25 mouse cellular contexts compared by ENCODE assay signal in genomic region chr2:60152481-60152880, GRCm38 (mm10). TPM values are rescaled to one million over a fixed set of nuclear protein-coding genes. Genes with fewer than 3 reads are reported as not detected.
DNase-seq lines count a peak whose midpoint lies in the region; ATAC-seq and TF ChIP-seq lines count a peak whose summit lies in the region.
"Had no signal": no experiment of that assay in that cellular context is flagged by ENCODE, and none has a peak within 500 bp of the region (broad histone marks: within the 10 kb centered on the region; RNA-seq: fewer than 3 reads in every experiment).

No protein-coding gene starts in this region.

- no peaks in the 10 kb centered on the region for H3K4me1 ChIP-seq in midbrain, embryonic 11.5 days (ENCODE audit: control insufficient read depth, insufficient read depth, low read length)
- H3K4me1 ChIP-seq in midbrain, embryonic 13.5 days (replicated peaks): no peaks in the 10 kb centered on the region
- H3K4me1 ChIP-seq in CH12.LX (ENCODE audit: control insufficient read depth in 1 of 2, insufficient read depth in 2 of 2): peaks cover 0 to 18% of the 10 kb centered on the region in 2 experiments; a peak in 2 of 4 replicates
- no peaks in the 10 kb centered on the region for H3K4me1 ChIP-seq in limb, embryonic 10.5 days
- H3K4me1 ChIP-seq: embryonic facial prominence, embryonic 13.5 days; embryonic facial prominence, embryonic 15.5 days had no signal

- H3K4me2 ChIP-seq in midbrain, embryonic 11.5 days: no peak overlapping the region
- no peak overlapping the region for H3K4me2 ChIP-seq in midbrain, embryonic 13.5 days (replicated peaks)
- no peak overlapping the region for H3K4me2 ChIP-seq in CH12.LX (ENCODE audit: insufficient read depth, low read depth, poor library complexity, severe bottlenecking)
- H3K4me2 ChIP-seq: embryonic facial prominence, embryonic 13.5 days; embryonic facial prominence, embryonic 15.5 days; forebrain, embryonic 12.5 days had no signal

- TF ChIP-seq CTCF in CH12.LX (conservative IDR thresholded peaks at IDR 0.05 in 1 of 2, IDR thresholded peaks at IDR 0.05 in 1 of 2; ENCODE audit: low read depth in 2 of 2, low read length in 2 of 2): no peak

- dilution Hi-C loops in CH12.LX (cut with MboI; ENCODE audit: extremely low pct_ligation_motif_present, extremely low pct_unique_long_range_greater_than_20kb, low sequenced_read_pairs): no loop called here

- no peak overlapping the region for H3K4me3 ChIP-seq in midbrain, embryonic 11.5 days (ENCODE audit: low read depth, low read length)
- no peak overlapping the region for H3K4me3 ChIP-seq in midbrain, embryonic 13.5 days (replicated peaks)
- no peak overlapping the region for H3K4me3 ChIP-seq in CH12.LX (replicated peaks in 1 of 3; ENCODE audit: low read depth in 2 of 3, low read length in 2 of 3, poor library complexity in 1 of 3)
- no peak overlapping the region for H3K4me3 ChIP-seq in limb, embryonic 10.5 days
- H3K4me3 ChIP-seq: embryonic facial prominence, embryonic 13.5 days; embryonic facial prominence, embryonic 15.5 days; erythroblast, embryonic 14.5 days; forebrain, embryonic 10.5 days; forebrain, embryonic 12.5 days had no signal

- TF ChIP-seq EP300 in CH12.LX (IDR thresholded peaks at IDR 0.05; ENCODE audit: low read length): peak; percentile 75

- peak; percentile 67 for DNase-seq in midbrain, embryonic 11.5 days (ENCODE audit: low spot score, missing footprints)
- DNase-seq in CH12.LX (ENCODE audit: extremely low read depth): peak; percentile 26
- DNase-seq in B cell, adult 2 months: no peak
- DNase-seq in limb, embryonic 10.5 days (ENCODE audit: low spot score): no peak
- DNase-seq in Muller cell, postnatal 12 days (ENCODE audit: inconsistent ontology term): no peak
- DNase-seq: adrenal gland, adult 2 months; adrenal gland, postnatal 14 days; adrenal gland, postnatal 36 days; cerebellum, adult 11-12 months; cerebellum, adult 2 months; cerebellum, adult 9-10 months; cerebellum, postnatal 10 days; cerebellum, postnatal 25 days; embryo, embryonic 11 days had no signal

- H3K9ac ChIP-seq in midbrain, embryonic 11.5 days (ENCODE audit: low read length): no peak overlapping the region
- no peak overlapping the region for H3K9ac ChIP-seq in midbrain, embryonic 13.5 days (replicated peaks)
- no peak overlapping the region for H3K9ac ChIP-seq in CH12.LX (ENCODE audit: insufficient read depth, low read depth)
- H3K9ac ChIP-seq: embryonic facial prominence, embryonic 13.5 days; embryonic facial prominence, embryonic 15.5 days; forebrain, embryonic 12.5 days had no signal

- in situ Hi-C loops in CH12.LX (cut with MboI; ENCODE audit: low pct_ligation_motif_present, low pct_unique_long_range_greater_than_20kb, low sequenced_read_pairs): no loop called here

- H3K27me3 ChIP-seq in midbrain, embryonic 11.5 days (ENCODE audit: control insufficient read depth, insufficient read depth, low read length): no peaks in the 10 kb centered on the region
- no peaks in the 10 kb centered on the region for H3K27me3 ChIP-seq in midbrain, embryonic 13.5 days
- no peaks in the 10 kb centered on the region for H3K27me3 ChIP-seq in CH12.LX (replicated peaks)
- no peaks in the 10 kb centered on the region for H3K27me3 ChIP-seq in limb, embryonic 10.5 days (ENCODE audit: low read depth, poor library complexity, severe bottlenecking)
- H3K27me3 ChIP-seq: embryonic facial prominence, embryonic 13.5 days; embryonic facial prominence, embryonic 15.5 days; forebrain, embryonic 12.5 days had no signal

- no peaks in the 10 kb centered on the region for H3K9me3 ChIP-seq in midbrain, embryonic 11.5 days (ENCODE audit: control insufficient read depth, low read length)
- no peaks in the 10 kb centered on the region for H3K9me3 ChIP-seq in midbrain, embryonic 13.5 days
- no peaks in the 10 kb centered on the region for H3K9me3 ChIP-seq in CH12.LX (replicated peaks; ENCODE audit: low read length)
- no peaks in the 10 kb centered on the region for H3K9me3 ChIP-seq in limb, embryonic 10.5 days (replicated peaks)
- H3K9me3 ChIP-seq: embryonic facial prominence, embryonic 13.5 days; embryonic facial prominence, embryonic 15.5 days; forebrain, embryonic 10.5 days; forebrain, embryonic 12.5 days; G1E had no signal

- no peaks in the 10 kb centered on the region for H3K36me3 ChIP-seq in midbrain, embryonic 11.5 days (ENCODE audit: control insufficient read depth, insufficient read depth, low read length)
- no peaks in the 10 kb centered on the region for H3K36me3 ChIP-seq in midbrain, embryonic 13.5 days
- H3K36me3 ChIP-seq in CH12.LX (replicated peaks in 1 of 2; ENCODE audit: control insufficient read depth in 1 of 2, insufficient read depth in 1 of 2, low read length in 1 of 2): no peaks in the 10 kb centered on the region
- no peaks in the 10 kb centered on the region for H3K36me3 ChIP-seq in limb, embryonic 10.5 days
- H3K36me3 ChIP-seq: embryonic facial prominence, embryonic 15.5 days; forebrain, embryonic 10.5 days; forebrain, embryonic 12.5 days; G1E had no signal

- no peak for TF ChIP-seq POLR2A in CH12.LX (IDR thresholded peaks at IDR 0.05; ENCODE audit: low read depth, low read length)

- no peak overlapping the region for H3K27ac ChIP-seq in midbrain, embryonic 11.5 days (ENCODE audit: low read depth, low read length)
- no peak overlapping the region for H3K27ac ChIP-seq in midbrain, embryonic 13.5 days
- no peak overlapping the region for H3K27ac ChIP-seq in CH12.LX (ENCODE audit: insufficient read depth, low read depth)
- no peak overlapping the region for H3K27ac ChIP-seq in limb, embryonic 10.5 days
- H3K27ac ChIP-seq: embryonic facial prominence, embryonic 13.5 days; embryonic facial prominence, embryonic 15.5 days; forebrain, embryonic 10.5 days; forebrain, embryonic 12.5 days had no signal

- 81% methylated on average over 2 of the region's 2 CpGs for WGBS in midbrain, embryonic 11.5 days
- 78% methylated on average over 2 of the region's 2 CpGs for WGBS in midbrain, embryonic 13.5 days
- 81% methylated on average over 2 of the region's 2 CpGs for WGBS in limb, embryonic 10.5 days

- no peak for TF ChIP-seq RAD21 in CH12.LX (IDR thresholded peaks at IDR 0.05; ENCODE audit: low read depth, low read length)

- H3K79me2 ChIP-seq in CH12.LX (replicated peaks; ENCODE audit: control insufficient read depth, extremely low read depth, insufficient read depth, poor library complexity, severe bottlenecking): no peaks in the 10 kb centered on the region

- ATAC-seq in midbrain, embryonic 11.5 days (ENCODE audit: low FRiP score): no peak
- ATAC-seq in midbrain, embryonic 13.5 days: no peak
- ATAC-seq in granulocyte monocyte progenitor cell, adult 5-6 weeks (replicated peaks; ENCODE audit: poor library complexity, severe bottlenecking): peak; percentile 60
- 0 out of 2 replicates have a peak, but pooled peaks have one; percentile 57 for ATAC-seq in megakaryocyte progenitor cell, adult 5-6 weeks (replicated peaks; ENCODE audit: poor library complexity)
- ATAC-seq: forebrain, embryonic 14.5 days; forebrain, embryonic 16.5 days had no signal

TF ChIP-seq in CH12.LX, 34 proteins besides CTCF, POLR2A, EP300 and RAD21:
- TF ChIP-seq IRF4 (IDR thresholded peaks at IDR 0.05; ENCODE audit: low read depth, low read length) (peak; percentile 70; the same call in 1 of the 2 replicates), GABPA (IDR thresholded peaks at IDR 0.05; ENCODE audit: insufficient replicate concordance, low read depth, low read length) (no peak), TCF12 (IDR thresholded peaks at IDR 0.05; ENCODE audit: low read depth, low read length) (peak; percentile 33; the same call in 1 of the 2 replicates), USF1 (IDR thresholded peaks at IDR 0.05; ENCODE audit: low read depth, low read length) (no peak), NELFE (IDR thresholded peaks at IDR 0.05; ENCODE audit: low read depth, low read length) (no peak)

RNA-seq across cellular contexts. Expression of gene Baz2b, which starts 57.2 kb away (rescaled TPM):
- 74.7 and 81.8 TPM in 2 replicates for polyA plus RNA-seq in midbrain, embryonic 11.5 days (2014; fragmentation: Nextera tagmentation; extraction: Ambion mirVana)
- polyA plus RNA-seq in midbrain, embryonic 13.5 days (2015; fragmentation: Nextera tagmentation; extraction: Ambion mirVana): 98.1 and 103 TPM in 2 replicates
- total RNA-seq in CH12.LX (2012; rRNA removed) (27.6 and 31.9 TPM in 2 replicates), CH12.LX (2014; rRNA removed) (17.3 and 17.5 TPM in 2 replicates)
- 36.3 and 40.1 TPM in 2 replicates for polyA plus RNA-seq in CH12.LX (2012; ENCODE audit: insufficient read length, low read depth)
- total RNA-seq in granulocyte monocyte progenitor cell, adult 5-6 weeks (2014; fragmentation: Nextera tagmentation): 74.9 and 115 TPM in 2 replicates
- total RNA-seq in granulocyte monocyte progenitor cell, adult 5-6 weeks (2017): 76.0 and 80.2 TPM in 2 replicates
- 59.4 and 70.1 TPM in 2 replicates for total RNA-seq in megakaryocyte progenitor cell, adult 5-6 weeks (2015)
- 95.7 and 107 TPM in 2 replicates for total RNA-seq in megakaryocyte progenitor cell, adult 5-6 weeks (2017)
- polyA plus RNA-seq in limb, embryonic 10.5 days (2016; fragmentation: Nextera tagmentation; extraction: Ambion mirVana): 45.0 and 58.8 TPM in 2 replicates

RNA-seq across cellular contexts. Expression of gene March7, which starts 57.2 kb away (rescaled TPM):
- polyA plus RNA-seq in midbrain, embryonic 11.5 days (2014; fragmentation: Nextera tagmentation; extraction: Ambion mirVana): 76.2 and 82.8 TPM in 2 replicates
- polyA plus RNA-seq in midbrain, embryonic 13.5 days (2015; fragmentation: Nextera tagmentation; extraction: Ambion mirVana): 95.4 and 105 TPM in 2 replicates
- total RNA-seq in CH12.LX (2012; rRNA removed) (40.0 and 44.5 TPM in 2 replicates), CH12.LX (2014; rRNA removed) (121 and 149 TPM in 2 replicates)
- 52.1 and 53.7 TPM in 2 replicates for polyA plus RNA-seq in CH12.LX (2012; ENCODE audit: insufficient read length, low read depth)
- total RNA-seq in granulocyte monocyte progenitor cell, adult 5-6 weeks (2014; fragmentation: Nextera tagmentation): 53.4 and 54.1 TPM in 2 replicates
- 71.9 and 82.6 TPM in 2 replicates for total RNA-seq in granulocyte monocyte progenitor cell, adult 5-6 weeks (2017)
- total RNA-seq in megakaryocyte progenitor cell, adult 5-6 weeks (2015): 63.5 and 73.5 TPM in 2 replicates
- 55.4 and 65.6 TPM in 2 replicates for total RNA-seq in megakaryocyte progenitor cell, adult 5-6 weeks (2017)
- polyA plus RNA-seq in limb, embryonic 10.5 days (2016; fragmentation: Nextera tagmentation; extraction: Ambion mirVana): 62.5 and 81.9 TPM in 2 replicates

Comparison
In these comparisons a context has a peak if more than half of its experiments do, and no peak if none do; other contexts are left out.
1. ATAC-seq: peak in granulocyte monocyte progenitor cell, adult 5-6 weeks (single experiment) and megakaryocyte progenitor cell, adult 5-6 weeks (single experiment); none in midbrain, embryonic 11.5 days (single experiment) and midbrain, embryonic 13.5 days (single experiment).
2. DNase-seq: peak in midbrain, embryonic 11.5 days (single experiment) and CH12.LX (single experiment); none in B cell, adult 2 months (0 of 2), limb, embryonic 10.5 days (single experiment) and Muller cell, postnatal 12 days (single experiment).